Mouse (Mus musculus) heart, postnatal 0 days (tissue): Measurements from ENCODE around the gene Cyth3.

Source experiments
- CTCF ChIP-seq: IDR thresholded peaks from 2 replicates; pipeline ENCODE4 v1.5.1; 2016; ENCODE audit warnings: antibody characterized with exemption, control low read depth, low read depth
- EP300 ChIP-seq: IDR thresholded peaks from 2 replicates; pipeline ENCODE4 v1.6.1; 2016; ENCODE audit warnings: antibody characterized with exemption, low read depth

GRCm38 (mm10) chr5:143670740-143671415 lies 48.6 kb downstream of the Cyth3 start:
- TF ChIP-seq CTCF (no peak), EP300 (no peak)
